Mouse (Mus musculus) 3134 (cell line): ENCODE measurements around the gene Gcgr.
"Not testable (repeated sequence)": the region's sequence is repeated elsewhere in the genome, so short reads cannot be mapped to it uniquely, and the experiment has no call there.

Experiments used
- DNase-seq: peaks from one replicate; pipeline ENCODE4 v3.0.0-alpha.2; 2011; ENCODE audit warnings: low spot score; ENCODE audit not compliant: insufficient read length; ENCODE audit errors: extremely low read depth

Gcgr gene

DNA sequence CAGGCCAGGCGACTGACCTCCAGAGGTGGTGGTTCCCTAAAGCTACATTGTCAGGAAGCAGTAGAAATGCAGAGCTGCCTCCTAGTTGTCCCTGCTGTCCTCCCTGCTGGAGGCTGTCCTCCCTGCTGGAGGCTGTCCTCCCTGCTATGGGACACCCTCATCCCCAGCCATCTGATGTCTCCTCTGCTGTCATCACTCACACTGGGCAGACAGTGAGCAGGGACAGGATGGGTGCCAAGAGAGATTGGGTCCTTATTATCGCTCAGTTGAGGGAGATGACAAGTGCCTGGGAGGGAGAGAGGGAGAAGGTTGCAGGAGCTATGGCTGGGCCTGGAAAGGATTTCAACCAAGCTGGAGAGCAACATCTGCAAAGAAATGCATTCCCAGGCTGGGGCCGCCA is 4.6 kb downstream of the Gcgr start:
- DNase-seq = no peak

DNA sequence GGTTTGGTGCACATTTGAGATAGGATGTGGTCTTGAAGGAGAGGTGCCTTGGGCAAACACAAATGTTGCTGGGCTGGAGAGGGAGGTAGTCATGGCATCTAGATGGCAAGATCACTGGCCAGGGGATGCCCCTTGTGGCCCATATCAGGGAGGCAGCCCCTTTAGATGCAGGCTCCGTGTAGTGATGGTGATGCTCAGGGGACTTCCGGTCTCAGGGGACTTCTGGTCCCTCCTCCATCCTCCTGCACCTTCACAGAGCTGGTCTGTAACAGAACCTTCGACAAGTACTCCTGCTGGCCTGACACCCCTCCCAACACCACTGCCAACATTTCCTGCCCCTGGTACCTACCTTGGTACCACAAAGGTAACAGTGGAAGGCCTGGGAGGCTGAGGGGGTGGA is 5.3 kb downstream of the Gcgr start:
- DNase-seq = no peak

- DNase-seq = peak; percentile 50
These were observed 8.0 kb downstream of the Gcgr start for GRCm38 (mm10) chr11:120538485-120538884.

DNA sequence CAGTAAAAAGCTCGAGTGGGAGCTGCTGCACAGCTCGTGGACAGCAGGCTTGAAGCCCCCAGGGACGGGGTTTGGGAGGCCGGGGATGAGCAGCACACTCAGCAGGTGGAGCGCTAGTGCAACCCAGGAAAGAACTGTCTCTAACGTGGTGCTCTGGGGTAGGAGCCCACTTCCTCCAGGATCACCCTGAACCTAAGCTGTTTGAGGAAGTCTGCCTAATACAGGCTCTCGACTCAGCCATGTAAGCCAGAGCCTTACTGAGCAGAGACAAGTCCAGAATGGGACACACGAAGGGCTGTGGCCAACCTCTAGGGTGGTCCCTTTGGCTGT is 8.4 kb downstream of the Gcgr start:
- no peak for DNase-seq

DNA sequence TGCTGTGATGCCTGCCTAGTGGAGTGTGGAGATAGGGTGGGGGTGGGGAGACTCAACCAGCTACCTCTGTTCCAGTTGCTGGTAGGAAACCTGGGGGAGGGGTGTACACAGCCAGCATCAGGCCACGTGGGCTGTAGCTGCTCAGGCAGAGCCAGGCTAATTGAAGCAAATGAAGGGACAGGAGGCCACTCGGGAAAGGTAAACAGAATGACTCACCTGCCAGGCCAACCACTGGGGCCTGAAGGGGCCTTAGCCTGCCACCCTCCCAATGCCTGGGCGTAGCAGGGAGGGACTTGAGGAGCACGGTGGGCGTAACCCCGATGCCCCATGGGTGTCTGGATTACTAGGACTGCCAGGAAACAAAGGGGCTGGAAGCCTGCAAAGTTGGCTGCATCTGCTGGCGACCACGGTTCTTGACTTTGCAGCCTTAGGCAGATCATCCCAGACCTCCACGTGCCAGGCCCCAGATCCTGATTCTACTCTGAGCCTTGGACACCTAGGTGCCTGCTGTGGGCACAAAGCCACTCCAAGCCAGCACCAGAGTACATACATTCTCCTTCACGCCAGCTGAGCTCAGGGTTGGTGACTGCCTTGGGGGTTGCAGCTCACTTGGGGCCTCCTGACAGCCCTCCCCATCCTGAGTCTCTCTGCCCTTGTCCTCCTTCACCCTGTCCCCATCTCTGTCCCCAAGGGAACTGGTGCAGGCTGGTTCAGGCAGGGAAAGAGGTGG is 9.0 kb downstream of the Gcgr start:
- DNase-seq = peak; percentile 44

GRCm38 (mm10) chr11:120541907-120542306 is 11.4 kb downstream of the Gcgr start:
- DNase-seq = peak; percentile 57

DNA sequence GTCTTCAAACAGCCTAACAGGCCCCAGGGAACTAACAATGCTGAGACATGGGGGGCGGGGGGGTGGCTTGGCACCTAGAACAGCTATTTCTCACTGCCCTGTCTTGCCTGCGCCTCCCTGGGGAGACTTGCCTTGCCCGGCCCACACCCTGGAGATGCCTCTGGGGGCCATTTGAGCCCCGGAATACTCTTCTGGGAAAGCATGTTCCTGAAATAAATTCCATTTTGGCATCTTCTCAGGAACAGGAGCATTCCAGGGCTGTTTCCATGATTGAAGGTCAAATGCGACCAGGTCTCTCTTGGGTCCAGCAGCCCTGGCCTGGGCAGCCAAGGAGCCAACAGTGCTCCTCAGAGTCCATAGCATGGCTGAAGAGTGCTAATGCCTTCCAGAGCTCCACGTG is 11.9 kb downstream of the Gcgr start:
- DNase-seq = no peak

- no peak for DNase-seq
These were observed 15.5 kb downstream of the Gcgr start for GRCm38 (mm10) chr11:120545964-120546363.

GRCm38 (mm10) chr11:120547469-120547868 is 17.0 kb downstream of the Gcgr start:
- no peak for DNase-seq

- no peak for DNase-seq
These were observed 17.7 kb downstream of the Gcgr start for GRCm38 (mm10) chr11:120548214-120548613.

GRCm38 (mm10) chr11:120548786-120549167 is 18.3 kb downstream of the Gcgr start:
- DNase-seq = no peak

DNA sequence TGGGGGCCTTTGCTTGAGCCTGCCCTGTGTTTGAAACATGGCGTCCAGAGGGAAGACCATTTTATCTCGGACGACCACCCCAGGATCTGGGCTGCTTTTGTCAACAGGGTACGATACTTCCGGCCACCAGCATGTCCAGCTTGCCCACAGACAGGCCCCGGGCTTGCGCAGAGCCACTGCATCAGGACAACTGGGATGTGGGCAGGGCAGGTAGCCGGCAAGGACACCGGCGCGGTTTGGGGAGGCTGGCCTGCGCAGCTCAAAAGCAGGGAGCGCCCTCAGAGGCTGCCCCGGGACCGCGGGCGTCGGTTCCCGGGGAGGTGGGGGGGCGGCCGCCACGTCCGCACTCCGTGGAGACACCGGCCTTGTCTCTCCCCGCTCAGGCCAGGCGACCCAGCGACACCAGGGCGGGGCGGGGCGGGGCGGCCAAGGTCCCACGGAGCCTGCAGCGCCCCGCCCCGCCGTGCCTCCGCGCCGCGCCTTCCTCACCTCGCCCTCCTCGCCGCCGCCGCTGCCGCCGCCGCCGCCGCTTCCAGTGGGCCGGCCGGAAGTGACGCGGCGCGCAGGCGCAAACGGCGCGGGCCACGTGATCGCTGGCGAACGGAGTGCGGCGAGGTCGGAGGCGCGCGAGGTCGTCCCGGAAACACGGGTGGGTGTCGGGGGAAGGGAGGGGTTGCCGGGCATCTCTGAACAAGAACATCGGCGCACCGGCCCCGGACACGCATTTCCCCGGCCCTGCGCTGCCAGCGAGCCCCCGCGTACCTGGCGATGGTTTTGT is 18.9 kb downstream of the Gcgr start, which contains the start of gene Mcrip1:
Gene Mcrip1, minus strand, starts transcription at position 560 of the 778 bp plus-strand sequence.
- DNase-seq = peak; percentile 88

DNA sequence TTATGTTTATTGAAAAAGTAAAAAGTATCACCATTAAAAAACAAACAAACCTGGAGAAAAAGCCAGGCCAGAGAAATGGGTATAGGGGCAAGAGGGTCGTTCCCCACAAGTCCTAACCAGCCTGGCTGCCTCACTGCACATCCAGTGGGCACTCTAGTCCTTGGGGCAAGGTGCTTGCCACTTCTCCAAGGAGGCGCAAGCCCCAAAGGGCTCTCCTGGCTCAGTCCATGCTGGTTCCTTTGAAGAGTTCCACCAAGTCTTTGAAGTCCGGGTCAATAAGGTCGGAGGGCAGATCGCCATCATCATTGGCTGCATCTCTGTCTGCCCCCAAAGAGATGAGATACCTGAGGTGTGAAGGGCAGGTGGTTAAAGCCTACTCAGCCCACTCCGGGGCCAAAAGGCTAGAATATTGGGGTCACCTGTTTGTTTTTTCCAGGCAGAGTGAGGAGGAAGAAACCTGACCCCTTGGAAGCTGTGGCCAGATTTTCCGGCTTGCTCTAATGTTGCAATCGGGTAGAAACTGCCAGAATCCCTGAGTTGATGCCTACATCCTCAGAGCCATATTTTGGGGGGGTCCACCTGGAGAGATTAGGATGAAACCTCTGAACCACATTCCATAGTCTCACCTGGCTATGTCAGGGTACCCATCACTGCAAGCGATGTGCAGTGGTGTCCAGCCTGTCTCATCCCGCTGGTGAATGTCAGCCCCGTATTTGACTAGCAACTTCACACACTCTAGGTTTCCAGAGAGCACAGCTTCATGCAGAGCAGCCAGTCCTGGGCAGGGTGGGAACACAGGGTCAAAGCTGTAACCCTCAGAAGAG is 19.7 kb downstream of the Gcgr start:
- DNase-seq = no peak

DNA sequence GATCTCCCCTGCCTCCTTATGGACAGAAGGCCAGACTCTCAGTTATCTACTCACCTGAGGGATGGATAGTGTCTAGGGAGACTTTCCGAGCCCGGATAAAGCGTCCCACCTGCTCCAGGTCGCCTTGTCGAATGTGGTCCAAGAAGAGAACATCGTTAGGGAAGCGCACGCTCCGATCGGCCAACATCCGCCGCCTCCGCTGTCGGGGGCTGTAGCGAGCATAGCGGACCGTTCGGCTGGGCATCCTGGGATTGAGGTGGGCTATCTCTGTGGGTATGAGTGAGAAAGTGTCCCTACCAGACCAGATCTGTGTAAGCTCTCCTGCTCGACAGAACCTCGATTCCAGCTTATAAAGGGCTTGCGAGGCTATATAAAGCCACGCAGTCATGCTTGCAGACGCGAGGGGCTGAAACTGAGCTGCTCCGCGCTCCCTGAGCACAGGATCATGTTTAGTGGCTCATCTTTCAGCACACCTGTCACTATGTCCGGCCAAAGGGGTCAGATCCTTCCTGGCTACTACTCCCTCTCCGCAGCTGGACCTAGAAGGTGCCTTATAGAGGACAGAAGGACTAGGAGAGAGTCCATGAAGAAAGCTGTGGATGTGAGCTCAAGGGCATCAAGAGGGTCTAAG is 20.4 kb downstream of the Gcgr start, which contains the start of gene Ppp1r27:
Gene Ppp1r27, minus strand, starts transcription at position 323 of the 631 bp plus-strand sequence.
- no peak for DNase-seq

DNA sequence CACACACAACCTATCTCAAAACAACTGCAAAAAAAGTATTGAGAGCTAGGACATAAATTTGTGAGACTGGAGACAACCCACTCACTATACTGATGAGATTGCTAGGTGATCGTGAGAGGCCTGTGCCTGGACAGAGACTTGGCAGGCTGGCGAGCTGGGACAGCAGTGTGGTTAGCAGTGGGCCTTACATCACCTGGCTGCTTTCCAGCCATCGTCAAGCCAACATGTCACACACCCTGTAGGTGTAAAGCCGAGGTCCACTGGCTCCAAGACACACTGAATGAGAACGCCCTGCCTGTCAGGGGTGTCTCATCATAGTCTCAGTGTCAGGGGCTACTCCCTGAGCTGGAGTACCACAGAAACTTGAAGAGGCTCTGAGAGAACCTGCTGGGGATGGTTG is 22.2 kb downstream of the Gcgr start:
- peak; percentile 51 for DNase-seq

- peak; percentile 84 for DNase-seq
These were observed 24.3 kb downstream of the Gcgr start for GRCm38 (mm10) chr11:120554834-120555233.

DNA sequence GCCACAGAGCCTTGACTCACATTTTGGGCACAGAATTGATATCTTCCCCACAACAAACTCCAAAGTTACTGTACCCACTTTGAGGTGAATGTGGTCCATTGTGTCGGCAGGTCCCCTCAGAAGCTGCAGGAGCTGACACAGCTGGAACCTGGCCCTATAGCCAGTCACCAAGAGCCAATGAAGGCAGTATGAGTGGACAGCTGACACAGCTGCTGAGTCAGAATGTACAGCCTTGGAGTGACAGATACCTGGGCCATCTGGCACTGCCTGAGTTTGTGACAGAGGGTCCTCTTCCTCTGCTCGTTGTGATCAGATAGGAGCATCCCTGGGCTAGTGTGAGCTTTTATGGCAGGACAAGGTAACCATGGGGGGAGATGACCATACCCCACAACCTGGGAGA is 24.8 kb downstream of the Gcgr start:
- no peak for DNase-seq

- not testable (repeated sequence) for DNase-seq
These were observed 28.3 kb downstream of the Gcgr start for GRCm38 (mm10) chr11:120558843-120559242.

DNA sequence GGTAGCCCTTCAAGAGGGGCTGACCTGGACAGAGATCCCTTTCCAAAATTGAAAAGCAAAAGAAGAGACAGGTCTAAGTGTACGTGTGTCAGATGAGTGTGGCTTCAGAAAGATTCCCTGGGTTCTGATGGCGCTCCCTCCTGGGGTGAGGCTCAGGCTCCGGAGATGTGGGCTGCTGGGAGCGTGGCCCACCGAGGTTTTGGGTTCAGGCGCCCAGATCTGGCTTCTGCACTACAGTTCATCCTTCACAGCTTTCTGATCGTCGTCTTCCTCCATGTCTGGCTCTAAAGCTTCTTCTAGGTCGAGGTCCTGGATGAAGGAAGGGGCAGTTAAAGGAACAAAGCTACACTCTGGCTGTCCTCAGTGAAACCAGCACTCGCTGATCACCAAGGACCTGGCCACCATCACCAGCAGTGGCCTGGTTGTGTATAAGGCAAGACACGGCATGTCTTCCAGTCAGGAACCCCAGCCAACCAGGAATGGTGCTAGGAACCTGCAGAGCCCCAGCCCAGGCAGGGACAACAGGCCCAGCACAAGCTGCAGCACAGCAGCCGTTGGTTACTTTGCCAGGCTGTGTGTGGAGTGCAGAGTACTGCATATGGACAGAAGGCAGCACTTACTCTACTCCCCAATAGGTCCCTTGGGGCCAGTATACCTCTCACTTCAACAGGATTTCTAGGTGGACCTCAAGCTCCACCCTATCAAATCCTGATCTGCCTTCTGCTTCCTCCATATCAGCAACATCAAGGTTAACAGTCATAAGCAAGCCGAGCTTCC is 30.6 kb downstream of the Gcgr start:
- no peak for DNase-seq

GRCm38 (mm10) chr11:120562949-120563348 is 32.5 kb downstream of the Gcgr start:
- no peak for DNase-seq
